Mouse (Mus musculus): ENCODE results near the gene Anks1b.
A peak's percentile ranks its signal among the peaks of the same experiment; 100 is the strongest.

Gene Anks1b

DNA sequence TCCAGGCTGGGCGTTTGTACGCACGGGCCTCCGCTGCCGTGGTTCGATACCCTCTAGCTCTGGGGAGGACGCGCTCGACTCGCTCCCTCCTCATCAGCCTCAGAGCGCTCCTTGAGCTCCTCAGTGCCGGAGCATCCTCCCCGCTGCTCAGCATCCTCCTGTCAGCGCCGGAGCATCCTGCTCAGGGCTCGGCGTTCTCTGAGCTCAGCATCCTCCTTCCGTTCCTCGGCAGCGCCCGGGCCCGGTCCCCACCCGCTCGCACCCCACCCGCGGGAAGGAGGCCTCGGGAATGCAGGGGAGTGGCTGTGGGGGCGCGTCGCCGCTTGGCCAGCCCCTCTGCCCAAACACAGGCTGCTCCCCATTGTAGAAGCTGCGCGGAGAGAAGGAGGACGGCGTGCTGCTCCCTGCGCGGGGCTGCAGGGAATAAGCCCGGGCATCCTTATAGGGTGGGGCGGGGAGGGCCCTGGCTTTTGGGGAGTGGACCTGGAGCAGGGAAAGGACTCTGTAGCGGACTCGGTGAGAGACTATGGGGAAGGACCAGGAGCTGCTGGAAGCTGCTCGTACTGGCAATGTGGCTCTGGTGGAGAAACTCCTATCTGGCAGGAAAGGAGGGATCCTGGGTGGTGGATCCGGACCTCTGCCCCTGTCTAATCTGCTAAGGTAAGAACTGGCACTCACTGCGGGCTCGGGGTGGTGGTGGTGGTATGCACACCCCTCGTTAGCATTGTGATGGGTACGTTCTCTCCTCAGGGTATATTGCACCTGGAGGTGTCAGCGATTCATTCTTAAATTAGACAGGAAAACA, at the start of gene Anks1b:
Gene Anks1b, plus strand, starts transcription at position 364 of the 805 bp plus-strand sequence.
- peak; percentile 31 for DNase-seq (ENCODE audit: low read depth)

DNA sequence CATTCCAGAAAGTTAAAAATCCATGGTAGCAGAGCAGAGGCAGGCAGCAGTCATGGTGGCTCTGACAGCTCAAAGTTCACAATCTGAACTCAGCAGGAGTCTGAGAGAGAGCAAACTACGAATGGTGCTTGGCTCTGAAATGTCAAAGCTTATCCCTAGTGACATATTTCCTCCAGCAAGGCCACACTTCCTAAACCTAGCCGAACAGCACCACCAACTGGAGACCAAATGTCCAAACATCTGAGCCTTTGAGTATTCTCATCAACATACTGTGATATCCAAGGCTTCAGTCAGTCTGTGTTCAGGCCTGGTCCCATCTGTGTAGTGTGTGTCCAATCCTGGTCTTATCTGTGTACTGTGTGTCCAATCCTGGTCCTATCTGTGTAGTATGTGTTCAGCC, 49.4 kb upstream of the Anks1b start:
- peak; percentile 66 for DNase-seq (ENCODE audit: low read depth)

DNA sequence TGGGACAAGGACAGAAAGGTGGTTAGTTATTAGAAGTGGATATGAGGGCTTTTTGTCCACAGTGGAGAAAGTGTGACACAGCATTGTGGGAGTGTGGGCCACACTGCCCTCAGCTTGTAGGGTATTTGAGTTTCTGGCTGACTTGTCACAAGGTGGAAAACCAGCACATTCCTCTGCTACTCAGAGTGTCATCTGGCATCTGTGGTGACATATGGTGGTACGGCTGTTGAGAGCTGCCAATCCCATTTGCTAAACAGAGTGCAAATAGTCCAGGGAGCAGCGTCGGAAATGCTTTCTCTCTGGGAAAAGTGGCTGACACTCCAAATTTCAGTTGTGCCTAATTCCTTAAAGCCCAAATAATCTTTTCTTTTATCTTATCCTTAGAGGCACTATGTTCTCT, 46.4 kb upstream of the Anks1b start:
- no peak for DNase-seq (ENCODE audit: low read depth)

DNA sequence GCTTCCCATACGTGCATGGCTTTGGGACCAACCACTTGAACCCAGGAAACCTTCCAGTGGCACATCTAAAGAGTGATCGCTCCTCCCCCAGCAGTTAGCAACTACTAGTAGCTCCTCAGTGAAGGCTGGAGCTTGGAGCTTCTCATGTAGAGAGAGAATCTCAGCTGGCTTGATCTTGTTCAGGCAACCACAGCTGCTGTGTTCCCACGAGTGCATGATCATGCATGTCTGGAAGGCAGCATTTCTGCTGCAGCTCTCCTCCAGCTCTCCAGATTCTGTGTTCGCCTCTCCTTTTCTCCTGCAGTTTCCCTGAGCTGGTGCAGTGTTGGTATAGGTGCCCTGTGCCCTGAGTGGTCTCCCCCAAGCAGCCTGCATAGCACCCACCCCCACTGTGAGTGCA, 41.0 kb upstream of the Anks1b start:
- DNase-seq (ENCODE audit: low read depth) = no peak

DNA sequence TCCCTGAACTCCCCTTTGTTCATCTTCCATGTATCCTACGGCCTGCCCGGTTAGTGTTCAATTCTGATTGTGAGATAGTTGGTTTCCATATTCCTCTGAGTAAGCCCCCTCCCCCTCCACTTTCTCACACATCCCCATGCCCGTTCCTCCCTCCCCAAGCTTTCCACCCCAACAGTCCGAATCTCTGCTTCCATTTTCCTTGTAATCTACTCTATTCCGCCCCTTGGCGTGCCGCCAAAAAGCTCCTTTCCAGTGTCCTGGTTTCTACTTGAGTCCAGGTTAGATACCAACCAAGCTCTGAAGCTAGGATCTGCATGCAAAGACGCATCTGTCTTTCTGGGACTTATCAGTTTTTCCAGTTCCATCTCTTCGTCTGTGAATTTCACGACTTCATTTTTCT, 40.1 kb upstream of the Anks1b start:
- no peak for DNase-seq (ENCODE audit: low read depth)

DNA sequence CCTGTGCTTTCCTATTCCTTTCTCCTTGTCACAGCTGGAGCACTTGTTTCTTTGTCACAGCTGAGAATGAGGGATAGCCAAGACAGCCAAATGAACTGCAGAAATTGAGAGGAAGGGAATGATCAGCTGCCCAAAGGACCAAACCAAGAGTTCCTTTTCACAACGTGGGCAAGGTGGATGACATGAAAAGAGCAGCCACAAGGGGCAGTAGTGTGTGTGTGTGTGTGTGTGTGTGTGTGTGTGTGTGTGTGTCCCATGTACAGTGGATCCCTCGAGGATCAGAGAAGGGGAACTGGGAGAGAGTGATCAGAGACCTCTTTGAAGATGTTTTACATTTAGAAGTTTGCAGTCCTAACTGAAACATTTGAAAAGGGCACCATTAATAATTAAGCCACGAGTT, 35.8 kb upstream of the Anks1b start:
- DNase-seq (ENCODE audit: low read depth) = no peak

DNA sequence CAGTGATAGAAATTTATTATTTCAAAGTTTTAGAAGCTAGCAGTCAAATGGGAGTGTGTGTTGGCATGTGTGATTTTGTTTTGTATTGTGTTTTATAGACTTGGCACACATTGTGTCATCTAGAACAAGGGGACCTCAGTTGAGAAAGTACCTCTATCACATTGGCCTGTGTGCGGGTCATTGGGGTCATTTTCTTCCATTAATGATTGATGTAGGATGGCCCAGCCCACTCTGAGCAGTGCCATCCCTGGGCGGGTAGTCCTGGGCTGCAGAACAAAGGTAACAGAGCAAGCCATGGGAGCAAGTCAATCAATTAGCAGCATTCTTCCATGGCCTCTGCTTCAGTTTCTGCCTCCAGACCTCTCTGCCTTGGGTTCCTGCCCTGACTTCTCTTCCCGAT, 34.5 kb upstream of the Anks1b start:
- DNase-seq (ENCODE audit: low read depth) = no peak

DNA sequence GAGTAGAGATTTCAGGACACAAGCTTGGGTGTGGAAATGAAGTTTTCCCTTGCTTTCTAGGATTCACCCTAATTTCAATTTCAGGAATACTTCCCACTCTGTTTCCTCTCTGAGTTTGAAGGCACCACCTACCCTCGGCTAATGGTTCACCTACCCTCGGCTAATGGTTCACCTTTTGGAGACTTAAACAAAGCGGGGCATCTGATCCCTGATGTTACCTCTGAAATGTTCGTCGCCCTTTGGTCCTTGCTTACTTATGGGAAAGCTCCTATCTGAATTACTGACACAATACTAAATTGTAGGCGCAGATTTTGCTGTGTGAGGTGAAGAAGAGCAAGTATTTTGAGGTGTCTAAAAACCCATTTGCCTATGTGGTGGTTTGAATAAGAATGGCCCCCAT, 22.4 kb upstream of the Anks1b start:
- no peak for DNase-seq (ENCODE audit: low read depth)

DNA sequence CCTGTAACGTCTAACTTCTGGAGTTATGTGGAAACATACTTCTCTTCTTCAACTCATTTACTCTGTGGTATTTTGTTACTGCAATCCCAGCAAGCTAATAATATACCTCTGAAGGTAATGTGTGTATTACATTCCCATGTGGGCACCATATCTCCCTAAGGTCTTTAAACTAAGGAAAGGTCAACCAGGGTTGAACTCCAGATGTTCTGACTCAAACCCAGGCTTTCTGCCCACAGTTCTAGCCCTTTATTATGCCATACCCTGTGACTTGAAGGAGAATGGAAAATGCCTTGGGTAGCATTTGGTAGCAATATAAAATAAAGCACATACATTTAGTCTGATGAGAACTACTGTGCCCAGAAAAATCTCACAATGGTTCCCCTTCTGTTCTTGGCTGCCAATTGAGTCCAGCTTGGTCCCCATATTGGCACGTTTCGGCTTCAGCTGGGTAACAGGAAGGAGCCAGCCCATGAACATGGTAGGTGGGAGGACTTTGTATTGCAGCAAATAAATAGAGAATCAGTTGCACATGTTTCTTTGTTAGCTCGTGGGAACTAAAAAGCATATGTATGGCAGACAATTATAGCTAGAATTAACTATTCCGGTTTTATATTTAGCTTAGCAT, 17.9 kb upstream of the Anks1b start:
- DNase-seq (ENCODE audit: low read depth) = no peak

DNA sequence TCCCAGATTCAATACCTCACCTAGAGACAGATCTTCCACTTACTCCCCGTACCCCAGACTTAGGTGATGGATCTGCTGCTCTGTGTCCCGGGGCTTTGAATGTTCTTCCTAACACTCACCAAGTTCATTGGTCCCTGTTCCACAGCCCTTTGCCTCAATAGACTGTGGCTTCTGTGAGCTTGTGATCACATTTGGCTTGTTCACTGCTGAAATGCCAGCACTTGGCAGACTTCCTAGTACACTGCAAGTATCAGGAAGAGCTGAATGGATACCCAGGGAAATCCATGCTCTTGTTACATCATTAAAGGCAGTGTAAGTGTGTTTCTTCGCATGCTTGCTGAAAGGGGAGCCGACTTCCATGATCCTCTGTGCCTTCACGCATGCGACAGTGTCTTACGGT, 17.0 kb upstream of the Anks1b start:
- no peak for DNase-seq (ENCODE audit: low read depth)

DNA sequence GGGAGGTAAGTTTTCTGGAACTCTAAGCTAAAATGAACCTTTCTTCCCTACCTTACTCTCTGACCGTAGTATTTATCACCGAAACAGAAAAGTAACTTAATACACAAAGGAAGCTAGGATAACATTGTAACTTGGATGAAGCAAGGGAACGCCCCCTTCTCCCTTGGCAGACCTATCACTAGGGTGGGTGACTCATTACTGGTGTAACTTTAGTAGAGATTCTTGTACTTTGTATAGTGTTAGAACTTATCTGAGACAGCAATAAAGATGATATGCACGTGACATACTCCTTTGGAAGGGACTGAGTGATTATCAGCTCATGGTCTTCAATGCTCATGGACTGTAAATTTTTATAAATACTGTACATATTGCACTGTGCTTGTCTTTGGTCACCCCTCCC, 5.1 kb upstream of the Anks1b start:
- DNase-seq (ENCODE audit: low read depth) = no peak

DNA sequence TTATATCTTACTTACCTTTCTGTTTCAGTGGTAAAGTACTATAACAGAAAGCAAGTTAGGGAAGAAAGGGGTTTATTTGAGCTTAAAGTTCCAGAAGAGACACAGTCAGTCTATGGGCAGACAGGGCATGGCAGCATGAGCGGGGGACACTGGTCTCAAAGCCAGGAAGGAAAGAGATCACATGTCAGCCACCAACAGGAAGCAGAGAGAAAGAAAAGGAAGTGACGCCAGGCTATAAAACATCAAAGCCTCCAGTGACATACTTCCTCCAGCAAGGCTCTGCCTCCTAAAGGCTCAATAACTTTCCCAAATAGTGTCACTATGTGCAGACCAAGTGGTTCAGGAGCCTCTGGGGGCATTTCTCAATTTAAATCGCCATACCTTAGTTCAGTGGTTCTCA, 4.5 kb upstream of the Anks1b start:
- no peak for DNase-seq (ENCODE audit: low read depth)

DNA sequence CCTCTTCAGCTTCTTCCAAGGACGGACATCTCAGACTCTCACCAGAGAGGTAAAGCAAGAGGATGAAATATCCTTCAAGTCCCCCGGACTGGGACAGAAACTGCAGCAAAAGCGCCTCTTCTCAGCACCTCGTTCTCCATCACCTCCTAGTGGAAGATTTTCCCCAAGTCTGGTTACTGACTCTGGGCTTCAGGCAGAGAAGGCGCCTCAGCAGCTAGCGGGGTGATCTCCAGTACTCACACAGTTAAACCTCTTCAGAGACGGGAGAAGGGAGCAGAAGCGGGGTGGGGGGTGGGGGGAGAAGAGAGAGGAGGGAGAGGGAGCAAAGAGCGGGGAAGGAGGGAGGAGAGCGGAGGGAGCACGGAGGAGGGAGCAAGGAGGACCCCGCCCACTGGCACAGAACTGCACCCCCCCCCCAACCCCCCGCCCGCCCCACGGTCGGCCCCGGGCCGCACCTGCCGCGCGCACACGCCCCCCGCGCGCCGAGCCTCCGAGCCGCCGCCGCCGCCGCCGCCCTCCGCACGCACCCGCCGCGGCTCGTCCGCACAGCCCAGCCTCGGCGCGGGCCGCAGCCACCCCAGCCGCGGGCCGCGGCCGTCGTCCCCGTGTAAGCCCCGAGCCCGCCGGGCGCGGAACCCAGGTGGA, 686 bp upstream of the Anks1b start:
- DNase-seq (ENCODE audit: low read depth) = no peak

DNA sequence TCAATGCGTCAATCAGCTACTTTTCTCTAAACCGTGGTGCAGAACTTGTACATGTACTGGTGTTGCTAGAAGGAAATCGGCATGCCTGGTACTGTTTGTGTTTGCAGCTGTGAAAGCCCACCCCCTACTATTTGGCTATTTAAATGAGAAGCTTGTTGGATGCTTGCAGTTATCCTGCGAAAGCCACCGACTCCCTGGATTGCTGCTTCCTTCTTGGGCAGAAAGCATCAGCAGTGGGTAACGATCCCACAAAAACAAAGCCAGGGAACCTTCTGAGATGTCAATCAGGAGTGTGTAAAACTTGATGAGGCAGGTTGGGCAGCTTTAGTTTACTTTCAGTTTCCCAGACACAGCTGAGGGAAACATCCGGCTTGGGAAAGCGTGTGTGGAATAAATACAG, 727 bp downstream of the Anks1b start:
- no peak for DNase-seq (ENCODE audit: low read depth)

DNA sequence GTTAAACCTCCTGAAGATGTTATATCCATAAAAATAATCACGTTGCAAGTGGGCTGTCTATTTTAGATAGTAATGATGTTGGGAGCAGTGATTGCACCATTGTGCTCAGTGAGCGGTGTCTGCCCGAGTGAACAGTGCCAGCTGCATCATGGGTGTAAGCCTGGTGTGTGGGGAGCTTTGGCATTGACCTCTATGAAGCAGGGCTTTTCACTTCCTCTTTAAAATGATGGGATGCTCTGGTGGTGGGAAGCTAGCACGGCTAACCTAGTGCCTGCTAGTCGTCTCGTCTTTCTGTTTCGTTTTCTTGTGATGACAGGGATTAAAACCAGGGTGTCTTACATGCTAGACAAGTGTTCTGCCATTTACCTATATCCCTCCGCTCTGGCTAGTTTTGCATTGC, 10.3 kb downstream of the Anks1b start:
- no peak for DNase-seq (ENCODE audit: low read depth)

DNA sequence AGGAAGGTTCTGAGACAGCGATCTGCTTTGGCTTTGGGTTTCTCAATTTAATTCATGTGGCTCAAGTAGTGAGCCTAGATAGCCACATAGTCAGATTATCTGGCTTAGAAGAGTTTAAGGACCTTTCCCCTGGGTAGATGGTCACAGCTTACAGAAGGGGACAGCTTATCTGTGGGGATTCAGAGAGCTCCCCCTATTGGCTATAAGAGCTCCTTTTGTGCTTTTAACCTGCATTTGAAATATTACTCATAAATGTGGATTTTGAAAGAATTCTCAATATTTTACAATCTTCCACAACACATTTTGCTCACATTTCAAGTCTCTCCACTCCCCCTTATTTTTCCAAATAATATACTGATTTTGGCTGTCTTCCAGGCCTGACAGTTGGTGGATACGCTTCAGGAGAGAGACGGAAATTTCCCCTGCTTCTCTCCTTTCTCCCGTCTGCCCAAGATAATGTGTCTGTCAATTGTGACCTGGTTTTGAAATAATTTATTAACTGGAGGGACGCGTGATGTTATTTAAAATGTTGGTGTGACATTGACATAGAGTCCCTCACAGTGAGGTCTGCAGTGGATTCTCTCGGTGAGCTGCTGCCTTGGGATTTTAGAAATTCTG, 29.5 kb downstream of the Anks1b start:
- DNase-seq (ENCODE audit: low read depth) = peak; percentile 2

DNA sequence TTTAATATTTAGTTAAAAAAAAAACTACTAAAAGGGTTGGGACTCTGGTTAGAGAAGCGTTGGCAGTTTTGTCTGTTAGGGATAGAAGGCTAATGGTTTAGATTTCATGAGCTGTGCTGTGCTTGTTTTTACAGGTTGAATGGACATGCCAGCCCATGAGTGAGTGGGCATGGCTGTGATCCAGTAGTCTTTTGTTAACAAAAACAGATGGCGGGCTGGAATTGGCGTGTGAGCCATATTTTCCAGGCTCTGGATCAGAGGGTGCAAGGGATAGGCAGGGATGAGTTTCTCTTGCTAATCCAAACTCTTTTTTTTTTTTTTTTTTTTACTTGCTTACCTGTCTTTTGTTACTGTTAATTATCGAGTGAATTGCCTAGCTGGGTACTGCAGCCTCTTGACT, 38.6 kb downstream of the Anks1b start:
- no peak for DNase-seq (ENCODE audit: low read depth)

DNA sequence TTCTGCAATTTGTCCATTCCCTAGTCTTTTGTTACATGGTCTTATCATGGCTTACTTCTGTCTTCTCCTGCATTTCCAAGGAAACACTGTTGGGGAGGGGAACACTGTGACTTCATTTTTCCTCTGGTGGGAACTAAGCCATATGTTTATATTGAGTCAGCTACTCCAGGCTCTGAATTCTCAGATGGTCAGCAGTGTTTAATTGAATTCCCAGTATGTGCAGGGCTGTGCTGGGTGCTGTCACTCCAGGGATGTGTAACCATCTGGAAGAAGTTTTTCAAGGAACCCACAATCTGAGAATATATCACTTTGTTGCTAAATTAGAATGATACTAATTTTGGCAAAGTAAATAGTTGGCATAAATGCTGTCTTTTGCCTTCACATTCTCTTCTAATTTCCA, 39.9 kb downstream of the Anks1b start:
- DNase-seq (ENCODE audit: low read depth) = no peak

DNA sequence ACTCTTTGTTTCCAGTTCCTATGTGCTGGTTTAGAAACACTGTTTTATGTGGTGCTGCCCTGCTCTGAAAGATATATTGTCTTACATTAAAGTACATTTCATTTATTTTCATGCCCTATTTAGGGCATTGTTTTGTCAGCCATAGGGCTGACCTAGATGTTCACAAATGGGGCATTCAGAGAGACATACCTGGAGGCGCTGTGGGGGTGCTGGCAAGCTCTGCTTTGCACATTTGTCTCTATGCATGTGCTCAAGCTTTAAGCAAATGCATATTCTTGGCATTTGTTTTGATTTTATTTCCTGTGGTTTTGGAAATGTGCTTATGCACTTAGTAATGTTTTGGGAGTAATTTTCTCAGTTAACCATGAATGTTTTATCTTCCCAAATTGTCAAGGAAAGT, 43.8 kb downstream of the Anks1b start:
- DNase-seq (ENCODE audit: low read depth) = no peak

DNA sequence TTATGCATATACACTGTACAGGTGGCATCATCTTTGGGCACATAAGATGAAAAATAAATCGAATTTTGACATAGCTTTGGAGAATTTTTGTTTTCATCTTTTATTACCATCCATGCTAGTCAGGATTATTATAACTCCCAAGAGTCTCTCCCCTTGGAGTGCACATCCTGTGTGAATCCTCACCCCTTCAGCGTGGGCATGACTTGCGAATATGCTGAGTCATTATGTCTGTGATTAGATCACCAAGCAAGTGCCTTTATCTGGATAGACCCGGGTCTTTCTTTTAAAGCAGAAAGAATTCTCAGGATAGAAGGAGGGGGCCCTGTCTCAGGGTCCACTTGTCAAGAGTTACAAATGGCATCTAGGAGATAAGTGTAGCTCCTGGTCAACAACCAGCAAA, 48.7 kb downstream of the Anks1b start:
- DNase-seq (ENCODE audit: low read depth) = no peak

DNA sequence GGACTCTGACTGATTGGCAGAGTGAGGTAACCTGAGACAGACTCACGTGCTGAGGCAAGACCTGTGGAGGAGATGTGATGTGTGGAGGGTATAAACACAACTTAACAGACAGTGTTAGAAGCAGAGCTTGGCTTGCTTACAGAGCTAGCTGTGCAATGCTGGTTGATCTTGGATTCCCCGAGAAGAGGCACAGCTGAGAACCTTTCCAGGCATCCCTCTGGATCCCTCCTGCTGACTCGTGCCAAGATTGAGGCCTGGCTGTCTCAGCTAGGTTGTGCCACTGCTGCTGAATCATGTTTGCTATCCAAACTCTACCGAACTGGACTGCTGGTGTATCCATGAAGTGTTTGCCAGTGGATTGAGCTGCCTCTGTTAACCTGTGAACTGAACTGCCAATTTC, 68.9 kb downstream of the Anks1b start:
- DNase-seq (ENCODE audit: low read depth) = no peak

DNA sequence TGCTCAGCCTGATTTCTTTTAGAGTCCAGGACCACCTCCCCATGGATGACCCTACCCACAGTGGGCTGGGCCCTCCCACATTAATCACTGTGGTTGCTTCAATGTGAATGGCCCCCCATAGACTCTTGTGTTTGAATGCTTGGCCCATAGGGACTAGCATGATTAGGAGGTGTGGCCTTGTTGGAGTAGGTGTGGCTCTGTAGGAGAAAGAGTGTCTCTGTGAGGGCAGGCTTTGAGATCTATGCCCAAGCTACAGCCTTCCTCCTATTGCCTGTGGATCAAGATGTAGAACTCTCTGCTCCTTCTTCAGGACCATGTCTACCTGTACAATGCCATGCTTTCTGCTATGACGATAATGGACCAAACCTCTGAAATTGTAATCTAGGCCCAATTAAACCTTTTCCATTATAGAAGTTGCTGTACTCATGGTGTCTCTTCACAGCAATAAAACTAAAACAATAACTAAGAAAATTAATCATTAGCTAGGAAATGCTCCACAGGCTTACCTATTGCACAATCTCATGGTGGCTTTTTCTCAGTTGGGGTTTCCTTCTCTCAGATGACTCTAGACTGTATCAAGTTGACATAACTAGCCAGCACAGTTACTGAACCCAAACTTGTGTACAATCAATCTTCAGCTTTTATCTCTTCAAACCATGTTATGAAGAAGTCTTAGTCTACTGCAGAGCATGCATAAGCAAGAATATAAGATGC, 73.5 kb downstream of the Anks1b start:
- DNase-seq (ENCODE audit: low read depth) = no peak

All from induced T-regulatory cell, adult 2 months (primary cell).